Mouse (Mus musculus) embryonic fibroblast, embryonic 13.5 days (primary cell): Measurements from ENCODE around the gene Hacl1.

Experiments
- CTCF ChIP-seq: IDR thresholded peaks from 2 replicates; pipeline ENCODE4 v1.5.1; 2011; ENCODE audit warnings: mild to moderate bottlenecking, control low read depth, low read length, moderate library complexity, borderline replicate concordance; ENCODE audit not compliant: insufficient read depth
- POLR2A ChIP-seq: IDR thresholded peaks from 2 replicates; pipeline ENCODE4 v1.6.1; 2011; ENCODE audit warnings: low read depth, mild to moderate bottlenecking, control low read depth, low read length, moderate library complexity

- TF ChIP-seq POLR2A (no peak), CTCF (no peak)
These were observed 22.5 kb upstream of the Hacl1 start for GRCm38 (mm10) chr14:31663376-31664099.
